Mouse (Mus musculus) telencephalon, adult 2 months (tissue): Measurements from ENCODE around the gene Tbl1xr1.

Experiments
- DNase-seq: peaks from one replicate; pipeline ENCODE4 v3.0.0-alpha.2; 2011; ENCODE audit warnings: low read depth, low spot score

The Tbl1xr1 gene

DNA sequence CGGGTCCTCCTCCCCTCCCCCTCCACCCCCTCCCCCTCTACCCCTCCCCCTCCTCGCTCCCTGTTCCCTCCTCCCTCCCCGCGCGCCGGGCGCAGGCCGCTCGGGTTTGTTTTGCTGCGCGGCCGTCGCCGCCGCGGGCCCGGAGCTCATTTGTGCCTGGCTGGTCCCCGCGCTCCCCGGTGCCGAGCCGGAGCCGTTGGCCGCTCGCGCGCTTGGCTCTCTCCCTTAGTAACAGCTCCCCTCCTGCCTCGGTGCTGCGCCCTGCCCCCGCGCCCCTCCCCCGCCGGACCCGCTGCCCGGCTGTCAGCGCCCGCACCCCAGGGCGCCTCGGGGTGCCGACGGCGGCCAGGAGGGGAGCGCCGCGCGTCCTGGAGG lies at the start of gene Tbl1xr1:
Gene Tbl1xr1 (plus strand): TSS at position 92 of the 375 bp plus-strand sequence.
- peak; percentile 72 for DNase-seq

DNA sequence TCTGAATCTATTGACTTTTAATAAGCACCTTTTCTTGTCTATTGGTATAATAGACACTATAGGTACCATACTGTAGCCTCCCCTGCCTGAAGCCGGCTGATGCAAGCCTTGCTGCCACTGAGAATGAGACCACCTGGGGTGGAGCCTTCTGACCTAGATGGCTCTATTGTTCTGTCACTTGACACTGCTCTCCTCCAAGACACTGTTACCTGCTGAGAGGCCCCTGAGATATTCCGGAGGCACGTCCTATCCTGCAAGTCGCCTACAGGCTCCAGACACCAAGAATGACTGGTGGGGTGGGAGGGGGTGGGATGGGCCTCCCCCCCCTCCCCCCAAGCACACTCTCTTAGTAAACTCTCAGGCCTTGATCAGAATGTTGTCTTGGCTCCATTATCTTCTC lies 38.4 kb upstream of the Tbl1xr1 start:
- no peak for DNase-seq

DNA sequence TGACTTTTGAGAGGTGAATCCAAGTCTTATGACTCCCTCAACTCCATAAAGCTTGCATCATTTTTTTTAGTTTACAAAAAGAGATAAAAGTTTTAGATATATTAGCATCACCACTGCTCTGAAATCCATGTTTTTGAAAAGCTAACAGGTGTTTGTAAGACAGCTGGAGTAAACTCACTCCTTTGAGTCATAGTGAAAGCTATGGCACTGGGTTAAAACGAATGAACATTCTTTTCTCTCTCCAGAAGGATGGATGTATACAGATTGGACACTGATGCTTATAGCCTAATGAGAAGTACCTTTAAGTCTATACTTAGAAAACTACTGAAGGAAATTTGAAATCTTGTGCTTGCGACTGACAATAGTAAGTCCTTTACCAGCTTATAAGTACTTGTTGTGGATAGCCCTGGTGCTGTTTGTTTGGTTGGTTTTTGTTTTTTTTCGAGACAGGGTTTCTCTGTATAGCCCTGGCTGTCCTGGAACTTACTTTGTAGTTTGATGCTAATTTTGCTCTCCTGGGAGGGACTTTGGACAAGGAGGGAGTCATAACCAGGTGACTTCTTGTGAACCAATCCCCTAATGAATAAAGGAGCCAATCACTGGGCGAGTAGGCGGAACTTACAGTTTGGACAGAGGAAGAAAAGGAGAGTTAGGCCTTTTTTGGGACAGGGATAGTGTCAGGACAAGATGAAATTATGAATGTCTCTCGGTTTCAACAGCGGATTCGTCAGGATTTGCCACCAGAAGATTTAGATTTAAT lies 37.2 kb upstream of the Tbl1xr1 start:
- no peak for DNase-seq

DNA sequence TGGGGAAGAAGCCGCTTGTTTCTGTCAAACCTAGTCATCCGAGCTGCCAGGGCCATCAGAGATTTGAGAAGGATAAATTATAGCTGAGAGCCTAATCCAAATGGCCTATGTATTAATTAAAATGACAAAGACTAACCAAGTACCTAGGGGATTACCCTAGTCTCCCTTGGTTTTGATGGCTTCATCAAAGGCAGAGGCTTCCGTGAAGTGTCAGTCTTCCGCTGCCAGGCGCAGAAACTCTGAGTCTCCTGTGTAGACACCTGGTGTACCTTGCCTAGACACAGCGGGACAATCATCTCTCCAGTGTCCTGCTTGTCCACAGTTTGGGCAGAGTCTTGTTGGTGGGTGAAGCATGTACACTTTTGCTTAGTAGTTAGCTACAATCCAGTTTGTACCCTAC lies 35.8 kb upstream of the Tbl1xr1 start:
- no peak for DNase-seq

DNA sequence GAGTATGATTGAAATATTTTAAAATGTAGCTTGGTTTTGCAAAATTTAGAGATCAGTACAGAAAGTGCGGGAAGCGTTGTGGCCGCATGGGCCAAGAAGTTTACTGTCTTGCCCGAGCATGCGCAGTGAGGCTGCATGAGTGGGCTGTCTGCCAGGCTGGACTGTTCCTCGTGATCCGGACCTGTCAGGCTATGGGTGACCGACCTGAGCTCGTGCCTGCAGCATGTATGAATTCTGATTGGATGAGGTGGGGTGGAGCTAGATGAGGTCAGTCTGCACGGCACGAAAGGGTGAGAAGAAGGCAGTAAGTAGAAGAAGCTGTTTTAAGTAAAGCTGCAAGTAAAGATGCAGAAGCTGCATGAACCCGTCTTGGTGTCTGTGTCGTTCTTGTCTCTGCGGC lies 29.2 kb upstream of the Tbl1xr1 start:
- DNase-seq: no peak

DNA sequence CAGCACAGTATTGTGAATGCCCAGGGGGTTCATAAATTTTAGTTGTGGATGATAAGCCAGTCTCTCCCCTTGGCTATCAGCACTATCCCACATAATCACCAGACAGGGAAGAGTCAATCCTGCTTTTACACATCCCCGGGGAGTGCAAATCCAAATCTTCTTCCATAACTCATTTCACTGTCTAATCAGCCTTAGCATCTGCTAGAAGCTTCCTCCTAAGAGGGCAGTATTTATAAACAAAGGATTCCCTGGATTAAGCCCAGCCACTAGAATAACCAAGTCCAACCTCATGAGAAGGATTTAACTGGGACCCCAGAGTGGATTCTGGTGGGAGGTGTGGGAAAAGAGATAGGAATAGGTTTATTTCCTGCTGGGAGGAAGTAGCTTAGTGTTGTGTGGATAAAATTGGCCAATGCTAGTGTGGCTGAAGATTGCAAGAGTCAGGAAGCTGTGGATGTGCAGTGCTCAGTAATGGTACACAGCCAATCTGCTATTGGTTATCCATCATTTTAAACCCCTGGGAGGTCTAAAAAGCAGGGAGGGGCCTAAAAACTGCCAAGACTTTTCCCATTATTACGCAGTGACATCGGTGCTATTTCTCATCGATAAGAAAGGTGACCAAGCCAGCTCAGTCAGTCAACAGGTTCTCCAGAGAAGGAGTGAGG lies 19.7 kb upstream of the Tbl1xr1 start:
- DNase-seq: no peak

DNA sequence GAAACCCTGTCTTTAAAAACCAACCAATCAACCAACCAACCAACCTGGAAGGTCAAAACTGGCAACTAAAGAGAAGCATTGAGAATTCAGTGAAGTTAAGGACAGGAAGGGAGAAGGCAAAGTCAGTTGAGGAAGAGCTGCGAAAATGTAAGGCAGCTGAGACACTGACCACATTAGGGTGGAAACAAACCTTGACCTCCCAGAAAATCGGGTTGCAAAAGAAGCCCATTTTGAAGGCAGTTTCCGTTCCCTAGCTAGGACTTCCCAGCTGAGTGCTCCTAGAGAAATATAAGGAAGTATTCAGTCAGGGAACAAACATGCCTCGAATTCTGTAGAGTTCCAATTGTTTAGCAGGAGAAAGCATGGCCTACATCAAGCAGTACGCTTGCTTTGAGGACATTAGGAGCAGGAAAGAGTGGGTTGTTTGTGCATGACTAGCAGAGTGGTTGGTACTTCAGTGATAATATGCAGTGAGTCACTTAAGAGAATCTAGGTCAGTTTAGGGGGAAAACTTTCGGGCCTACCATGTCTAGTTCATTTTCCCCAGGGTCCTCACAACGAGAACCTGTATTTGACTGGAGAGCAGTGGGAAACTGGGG lies 18.1 kb upstream of the Tbl1xr1 start:
- DNase-seq: no peak

DNA sequence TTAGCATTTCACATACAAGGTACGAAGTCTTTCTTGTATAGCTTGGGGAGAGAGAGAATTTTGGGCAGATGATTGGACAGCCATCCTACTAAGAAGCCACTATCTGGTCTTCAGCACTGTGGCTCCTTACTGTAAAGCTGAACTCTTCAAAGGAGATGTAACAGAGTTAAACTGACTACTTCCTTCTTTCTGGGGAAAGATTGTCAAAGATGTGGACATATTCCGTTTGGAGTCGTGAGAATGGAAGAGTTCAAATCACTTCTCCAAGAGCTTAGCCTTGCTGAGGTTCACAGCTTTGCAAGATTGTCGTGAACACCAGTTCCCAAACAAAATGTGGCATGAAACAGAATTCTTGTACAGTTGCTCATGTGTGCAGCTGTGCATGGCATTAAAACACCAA lies 15.3 kb upstream of the Tbl1xr1 start:
- DNase-seq: no peak

DNA sequence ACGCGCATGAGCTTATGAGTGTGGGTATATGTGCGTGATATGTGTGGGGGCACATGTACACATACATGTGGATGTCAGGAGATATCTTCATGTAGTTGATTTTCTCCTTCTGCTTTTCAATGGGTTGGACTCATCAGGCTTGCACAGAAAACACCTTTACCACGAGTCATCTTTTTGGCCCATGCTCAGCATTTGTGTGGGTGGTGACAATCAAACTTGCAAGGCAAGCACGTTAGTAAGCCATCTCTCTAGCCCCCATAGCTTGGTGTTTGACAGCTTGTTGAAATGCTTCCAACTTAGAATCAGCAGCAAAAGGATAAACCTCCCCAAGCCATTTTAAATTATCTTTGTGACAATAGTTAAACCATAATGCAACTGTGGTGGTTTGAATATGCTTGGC lies 7.8 kb upstream of the Tbl1xr1 start:
- DNase-seq: peak; percentile 31

DNA sequence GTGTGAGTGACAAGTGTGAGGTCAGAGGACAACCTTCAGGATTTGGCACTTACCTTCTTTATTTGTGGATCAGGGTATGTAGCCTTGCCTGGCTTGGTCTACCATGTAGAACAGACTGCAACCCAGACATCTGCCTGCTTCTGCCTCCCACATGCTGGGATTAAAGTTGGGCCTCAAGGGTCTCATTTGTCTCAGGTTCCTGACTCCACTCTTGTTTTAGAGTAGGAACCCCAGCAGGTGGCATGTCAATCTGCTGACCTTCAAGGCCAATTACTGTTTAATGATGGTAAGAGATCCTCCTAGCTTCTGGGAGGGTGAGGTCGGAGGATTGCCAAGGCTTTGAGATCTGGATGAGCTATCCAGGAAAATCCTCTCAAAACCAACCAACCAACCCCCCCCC lies 2.5 kb upstream of the Tbl1xr1 start:
- DNase-seq: no peak

DNA sequence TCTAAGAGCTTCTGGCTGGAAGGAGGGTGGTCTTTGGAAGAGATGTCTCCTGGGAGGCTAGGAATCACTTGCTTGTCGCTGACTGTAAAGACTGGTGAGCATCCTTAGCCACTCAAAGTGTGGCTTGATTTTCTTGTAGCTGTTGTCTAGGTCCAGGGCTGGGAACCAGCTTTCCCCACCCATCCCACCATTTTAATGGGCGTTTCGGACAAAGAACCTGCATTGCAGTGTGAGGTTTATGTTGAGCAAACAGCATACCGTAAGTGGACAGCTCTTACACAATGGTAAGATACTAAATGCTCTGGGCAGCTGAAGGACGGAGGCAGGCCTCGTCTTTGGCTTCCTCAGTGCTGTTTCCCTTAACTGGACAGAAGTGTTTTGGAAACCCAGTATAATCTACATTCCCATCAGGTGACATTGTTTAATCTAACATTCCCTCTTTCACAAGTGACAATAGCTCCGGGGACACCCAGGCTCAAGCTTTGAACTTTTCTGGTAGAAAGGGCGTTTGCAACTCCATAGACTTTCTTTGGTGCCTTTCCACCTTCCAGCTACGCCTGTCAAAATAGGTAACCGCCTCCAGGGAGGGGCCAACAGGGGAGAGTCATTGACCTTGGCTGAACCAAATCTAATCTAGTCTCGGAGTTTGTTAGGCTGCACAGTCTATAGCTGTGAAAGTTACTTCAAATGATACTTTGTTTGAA lies 1.7 kb upstream of the Tbl1xr1 start:
- DNase-seq: no peak

DNA sequence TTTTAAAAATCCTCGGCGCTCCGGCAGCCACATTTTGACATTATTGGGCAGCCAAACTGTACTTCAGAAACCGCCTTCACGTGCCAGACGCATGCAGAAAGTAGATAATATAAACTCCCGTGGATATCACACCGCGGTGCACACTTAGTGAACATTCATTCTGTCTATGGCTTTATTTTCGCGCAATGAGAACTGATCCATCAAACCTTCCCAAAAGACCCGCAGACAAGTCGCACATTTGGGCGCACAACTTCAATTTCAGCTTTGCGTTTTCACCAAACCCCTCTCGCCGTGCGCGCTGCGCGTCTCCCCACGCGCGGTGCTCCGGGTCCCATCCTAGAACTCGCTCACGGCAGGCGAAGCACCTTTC lies 950 bp upstream of the Tbl1xr1 start:
- no peak for DNase-seq

DNA sequence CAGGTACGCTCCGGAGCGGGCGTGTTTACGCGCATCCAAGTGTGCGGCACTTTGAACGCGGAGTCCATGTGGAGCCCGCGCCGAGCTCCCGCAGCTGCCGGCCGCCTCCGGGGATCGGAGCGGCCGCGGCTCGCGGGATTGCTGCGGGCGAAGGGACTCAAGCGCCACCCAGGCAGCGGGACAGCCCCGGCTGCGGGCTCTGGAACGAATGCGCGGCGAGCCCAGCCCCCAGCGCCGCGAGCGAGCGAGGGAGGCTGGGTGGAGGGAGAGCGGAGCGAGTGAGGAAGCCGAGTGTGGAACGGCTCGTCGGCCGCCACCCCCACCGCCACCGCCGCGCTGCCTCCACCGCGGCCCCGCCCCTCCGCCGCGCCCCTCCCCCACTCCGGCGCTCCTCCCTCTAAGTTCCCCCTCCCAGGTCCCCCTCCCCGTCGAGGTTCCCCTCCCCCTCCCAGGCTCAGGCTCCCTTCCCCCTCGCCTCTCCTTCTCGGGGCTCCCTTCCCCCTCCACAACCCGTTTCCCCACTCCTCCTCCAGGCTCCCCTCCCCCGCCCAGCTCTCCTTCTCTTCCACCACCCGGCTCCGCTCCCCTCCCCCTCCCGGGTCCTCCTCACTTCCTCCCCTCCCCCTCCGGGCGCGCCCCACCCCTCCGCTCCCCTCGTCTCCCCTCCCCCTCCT lies 428 bp upstream of the Tbl1xr1 start:
- peak; percentile 65 for DNase-seq

DNA sequence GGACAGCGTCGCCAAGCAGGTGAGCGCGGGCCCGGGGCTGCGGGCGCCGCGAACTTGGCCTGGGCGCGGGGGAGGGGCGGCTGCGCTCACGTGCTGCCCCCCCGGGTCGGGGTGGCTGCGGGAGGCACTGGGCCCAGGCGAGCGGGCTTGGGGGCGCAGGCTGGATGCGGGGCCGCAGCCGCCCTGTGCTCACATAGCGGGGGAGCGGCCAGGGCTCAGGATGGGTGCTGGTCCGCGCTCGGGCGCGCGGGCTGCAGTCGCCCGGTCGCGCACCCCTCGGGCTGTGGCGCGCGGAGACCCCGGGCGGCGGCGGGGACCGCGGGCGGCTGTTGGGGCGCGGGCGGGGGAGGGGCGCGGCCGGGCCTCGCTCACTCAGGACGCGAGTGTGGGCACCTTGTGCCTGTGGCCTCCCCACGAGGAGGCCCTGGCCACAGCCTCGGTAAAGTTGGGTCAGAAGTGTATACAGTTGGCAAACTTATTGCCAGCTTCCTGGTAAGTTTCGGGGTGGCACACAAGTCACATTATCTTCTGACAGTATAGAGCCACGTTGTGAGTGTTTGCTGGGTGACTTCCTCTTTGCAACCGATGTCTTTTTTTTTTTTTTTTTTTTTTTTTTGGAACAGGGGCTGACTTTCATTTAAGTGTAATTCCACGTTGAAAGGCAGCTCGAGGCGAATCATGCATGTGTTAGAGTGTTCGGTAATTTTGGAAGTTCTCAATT lies 644 bp downstream of the Tbl1xr1 start:
- no peak for DNase-seq

DNA sequence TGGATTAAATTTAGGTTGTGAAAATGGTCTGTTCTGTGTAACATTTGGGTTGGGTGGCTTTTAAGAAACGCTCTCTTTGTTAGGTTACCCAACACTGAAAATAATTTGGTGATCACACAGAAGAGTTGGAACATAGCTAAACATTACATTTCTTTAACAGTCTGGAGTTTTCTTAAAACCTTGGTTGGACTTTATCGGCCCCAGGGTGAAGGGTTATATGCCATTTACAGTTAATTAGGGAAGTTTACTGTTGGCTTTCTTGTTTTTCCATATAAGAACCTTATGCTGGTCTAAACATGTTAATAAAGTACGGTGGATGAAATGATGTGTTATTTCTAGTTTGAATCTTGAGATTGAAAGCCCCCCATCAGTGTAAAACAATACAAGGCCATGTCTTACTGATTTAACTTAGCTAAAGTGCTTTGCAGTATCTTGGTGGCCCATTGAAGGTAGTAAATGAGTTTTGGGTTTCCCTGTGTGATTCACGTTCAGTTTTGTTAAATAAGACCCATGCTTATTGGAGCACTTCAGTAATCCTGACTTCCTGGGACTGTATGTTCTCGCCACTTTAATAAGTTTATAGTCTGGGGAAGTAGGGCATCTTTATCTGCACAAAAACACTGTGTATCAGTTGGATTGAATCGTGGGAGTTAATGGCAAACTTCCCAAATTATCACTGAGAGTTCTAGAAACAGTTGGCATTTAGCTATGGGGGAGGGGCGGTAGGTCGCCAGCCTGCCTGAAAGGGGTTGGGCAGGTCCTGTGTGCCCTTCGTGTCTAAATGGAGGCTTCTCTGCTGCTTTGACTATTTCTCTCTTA lies 1.4 kb downstream of the Tbl1xr1 start:
- peak; percentile 34 for DNase-seq

DNA sequence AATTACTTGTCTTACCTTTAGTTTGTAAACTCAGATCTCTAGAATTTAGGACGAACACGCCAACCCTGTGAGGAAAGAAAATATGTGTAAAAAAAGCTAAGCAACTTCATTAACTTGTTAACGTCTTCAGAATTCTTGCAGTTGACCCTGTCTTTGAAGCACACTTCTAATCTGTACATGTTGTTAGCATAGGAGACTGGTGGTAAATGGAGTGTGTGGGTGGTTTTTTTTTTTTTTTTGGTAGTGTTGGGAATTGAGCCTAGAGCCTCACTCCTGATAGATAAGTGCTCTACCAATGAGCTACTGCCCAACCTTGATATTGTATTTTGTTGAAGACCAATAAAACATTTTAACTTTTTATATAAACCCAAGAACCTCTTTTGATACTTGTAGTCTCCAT lies 2.1 kb downstream of the Tbl1xr1 start:
- no peak for DNase-seq

DNA sequence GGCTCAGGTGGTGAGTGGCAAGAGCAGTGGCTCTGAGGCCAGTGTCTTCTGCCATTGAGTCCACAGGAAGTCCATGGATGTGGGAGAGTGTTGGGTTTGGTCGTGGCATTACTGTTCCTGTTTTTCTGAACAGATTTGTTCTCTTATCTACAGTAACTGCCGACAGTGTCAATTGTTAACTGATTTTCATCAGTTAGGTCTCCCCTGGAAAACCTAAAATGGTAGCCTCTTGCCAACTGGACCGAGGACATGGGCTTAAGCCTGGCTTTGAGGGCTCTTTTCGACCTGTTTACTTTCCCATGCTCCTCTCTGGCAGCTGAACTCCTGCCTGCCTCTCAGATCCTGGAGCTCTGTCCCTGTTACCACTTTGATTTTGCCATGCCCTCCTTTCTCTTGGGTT lies 5.4 kb downstream of the Tbl1xr1 start:
- DNase-seq: no peak

DNA sequence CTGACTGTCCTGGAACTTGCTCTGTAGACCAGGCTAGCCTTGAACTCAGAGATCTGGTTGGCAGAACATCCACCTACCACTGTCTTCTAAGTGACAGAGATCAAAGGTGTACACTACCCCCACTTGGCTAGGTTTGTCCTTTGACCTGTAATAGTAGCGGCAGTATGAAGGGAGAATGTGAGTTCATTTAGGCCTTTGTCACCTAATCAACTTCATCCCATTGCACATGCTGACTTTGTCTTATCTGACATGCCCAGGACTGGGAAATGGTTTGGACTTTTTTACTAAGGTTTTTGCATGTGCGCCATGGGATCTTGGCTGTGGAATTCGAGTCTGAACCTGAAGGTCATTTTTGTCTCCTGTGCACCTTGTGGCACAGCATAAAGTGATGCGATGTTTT lies 6.4 kb downstream of the Tbl1xr1 start:
- DNase-seq: no peak

DNA sequence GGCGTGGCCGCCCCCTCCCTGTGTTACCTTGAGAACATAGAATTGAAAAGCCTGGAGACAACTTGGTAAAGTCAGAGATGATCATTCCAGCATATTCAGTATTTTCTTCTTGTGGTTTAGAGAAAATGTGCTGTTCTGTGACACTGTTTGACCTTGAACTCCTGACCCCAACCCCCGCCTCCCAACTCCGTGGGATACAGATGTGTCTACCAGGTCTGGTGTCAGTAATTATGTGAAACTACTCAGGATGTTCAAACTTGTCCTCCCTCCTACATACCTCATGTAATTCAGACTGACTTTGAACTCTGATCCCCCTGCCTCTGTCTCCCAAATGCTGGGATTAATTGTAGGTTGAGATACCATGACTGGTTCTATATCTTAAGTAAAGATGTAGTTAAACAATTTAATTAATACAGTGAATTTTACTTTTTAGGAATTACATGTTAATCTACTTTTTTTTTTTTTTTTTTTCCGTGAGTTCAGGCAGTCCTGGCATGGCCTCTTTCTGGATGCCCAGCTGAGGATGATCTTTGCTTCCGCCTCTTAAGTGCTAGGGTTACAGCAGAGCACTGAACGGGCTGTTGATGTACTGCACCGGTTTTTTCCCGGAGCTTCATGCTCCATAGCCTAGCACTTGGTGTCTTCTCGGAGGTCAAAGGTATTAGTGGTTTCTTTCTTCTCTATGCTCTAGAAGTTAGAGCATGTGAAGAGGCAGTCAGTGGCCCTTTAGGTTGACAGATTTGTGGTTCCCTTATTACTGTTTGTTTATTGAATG lies 8.0 kb downstream of the Tbl1xr1 start:
- no peak for DNase-seq

DNA sequence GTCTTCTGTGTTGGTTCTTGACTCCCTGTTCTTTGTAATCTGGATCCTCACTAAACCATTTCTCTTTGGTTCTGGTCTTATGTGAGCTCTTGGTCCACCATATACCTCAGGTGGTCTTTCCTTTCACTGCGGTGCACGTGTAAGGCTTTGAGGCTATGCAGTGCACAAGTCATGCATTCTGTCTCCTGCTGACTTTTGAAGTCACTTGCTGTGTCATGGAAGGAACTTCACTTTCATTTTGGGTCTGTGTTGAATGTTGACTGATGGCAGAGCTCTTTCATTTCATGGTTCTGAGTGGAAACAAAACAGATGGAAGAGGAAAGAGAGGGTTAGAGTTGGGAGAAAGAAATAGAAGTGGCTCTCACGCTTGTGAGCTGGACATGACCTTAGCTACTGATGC lies 13.4 kb downstream of the Tbl1xr1 start:
- no peak for DNase-seq
